Mouse (Mus musculus): ENCODE data around the gene Gm3486.
"Not testable (repeated sequence)": the region's sequence is repeated elsewhere in the genome, so short reads cannot be mapped to it uniquely, and the experiment has no call there.

Gm3486 gene

GRCm38 (mm10) chr14:41489385-41489784, at the start of gene Gm3486:
TSS of gene Gm3486 (minus strand) at chr14:41489485.
- DNase-seq (ENCODE audit: low spot score): not testable (repeated sequence)

- DNase-seq (ENCODE audit: low spot score): not testable (repeated sequence)
Observed at GRCm38 (mm10) chr14:41524695-41525094, 35.4 kb upstream of the Gm3486 start.

- DNase-seq (ENCODE audit: low spot score): not testable (repeated sequence)
Observed at GRCm38 (mm10) chr14:41520683-41521082, 31.4 kb upstream of the Gm3486 start.

- not testable (repeated sequence) for DNase-seq (ENCODE audit: low spot score)
Observed at GRCm38 (mm10) chr14:41453418-41453817, 35.9 kb downstream of the Gm3486 start, which contains the start of gene Gm7954. TSS of gene Gm7954 (minus strand) at chr14:41453518.
